Mouse (Mus musculus): Measurements from ENCODE around the gene Map7.

DNA sequence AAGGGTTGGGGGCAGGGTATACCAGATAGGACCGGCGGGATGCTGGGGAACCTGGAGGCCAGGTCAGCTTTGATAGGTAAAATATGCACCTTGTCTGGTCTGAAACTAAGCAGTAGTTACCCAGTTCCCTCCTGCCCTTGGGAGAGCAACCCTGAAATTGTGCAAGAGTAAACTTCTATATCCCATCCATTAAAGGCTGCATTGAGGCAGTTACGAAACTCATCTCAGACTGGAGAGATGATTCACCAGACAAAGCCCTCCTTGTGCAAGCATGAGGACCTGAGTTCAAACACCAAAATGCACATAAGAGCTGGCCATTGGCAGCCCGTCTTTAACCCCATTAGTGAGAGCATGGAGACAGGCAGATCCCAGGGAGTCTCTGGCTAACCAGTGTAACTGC lies 19.2 kb downstream of the Map7 start:
- no peak for TF ChIP-seq CTCF (IDR thresholded peaks at IDR 0.05; ENCODE audit: low read depth, low read length)
- TF ChIP-seq POLR2A (IDR thresholded peaks at IDR 0.05; ENCODE audit: extremely low read depth, insufficient read depth, low read length): no peak

Data from liver, adult 2 months (tissue).